Mouse (Mus musculus) thymus, postnatal 4 days (tissue): ENCODE data around the gene Gm26897.
A peak's percentile ranks its signal among the peaks of the same experiment; 100 is the strongest.

ENCODE experiments used
- DNase-seq: peaks from one replicate; pipeline ENCODE4 v3.0.0; 2021

Gm26897 gene

GRCm38 (mm10) chr5:111733851-111734250 is at the start of gene Gm26897:
Gene Gm26897 (plus strand): TSS chr5:111733924.
- no peak for DNase-seq

- peak; percentile 57 for DNase-seq
Observed at GRCm38 (mm10) chr5:111687370-111687769, 46.4 kb upstream of the Gm26897 start.

- no peak for DNase-seq
Observed at GRCm38 (mm10) chr5:111688584-111688983, 45.1 kb upstream of the Gm26897 start.

- no peak for DNase-seq
Observed at GRCm38 (mm10) chr5:111697996-111698395, 35.7 kb upstream of the Gm26897 start.

- DNase-seq = no peak
Observed at GRCm38 (mm10) chr5:111699711-111700303, 33.9 kb upstream of the Gm26897 start.

GRCm38 (mm10) chr5:111701634-111702329 is 31.9 kb upstream of the Gm26897 start:
- DNase-seq = peak; percentile 34

- DNase-seq = no peak
Observed at GRCm38 (mm10) chr5:111703586-111703985, 30.1 kb upstream of the Gm26897 start.

- no peak for DNase-seq
Observed at GRCm38 (mm10) chr5:111704326-111704725, 29.4 kb upstream of the Gm26897 start.

GRCm38 (mm10) chr5:111709195-111709901 is 24.4 kb upstream of the Gm26897 start:
- no peak for DNase-seq

- no peak for DNase-seq
Observed at GRCm38 (mm10) chr5:111719018-111719417, 14.7 kb upstream of the Gm26897 start.

GRCm38 (mm10) chr5:111720726-111721125 is 13.0 kb upstream of the Gm26897 start:
- no peak for DNase-seq

- no peak for DNase-seq
Observed at GRCm38 (mm10) chr5:111724713-111725112, 9.0 kb upstream of the Gm26897 start.

GRCm38 (mm10) chr5:111725195-111725920 is 8.4 kb upstream of the Gm26897 start:
- no peak for DNase-seq

- DNase-seq = no peak
Observed at GRCm38 (mm10) chr5:111728411-111728810, 5.3 kb upstream of the Gm26897 start.

- DNase-seq = no peak
Observed at GRCm38 (mm10) chr5:111730560-111731167, 3.1 kb upstream of the Gm26897 start.

GRCm38 (mm10) chr5:111732194-111732593 is 1.5 kb upstream of the Gm26897 start:
- DNase-seq = no peak

- no peak for DNase-seq
Observed at GRCm38 (mm10) chr5:111739480-111739879, 5.8 kb downstream of the Gm26897 start.

GRCm38 (mm10) chr5:111740384-111741275 is 6.9 kb downstream of the Gm26897 start:
- DNase-seq = no peak

- DNase-seq = no peak
Observed at GRCm38 (mm10) chr5:111741352-111741751, 7.6 kb downstream of the Gm26897 start.

GRCm38 (mm10) chr5:111742290-111742898 is 8.7 kb downstream of the Gm26897 start:
- no peak for DNase-seq

GRCm38 (mm10) chr5:111749599-111749998 is 15.9 kb downstream of the Gm26897 start:
- DNase-seq = no peak
